Mouse (Mus musculus) bone marrow macrophage, adult 2 months (primary cell): ENCODE results near the gene Ugt2a1.

Experiments
- CTCF ChIP-seq: IDR thresholded peaks from 2 replicates; pipeline ENCODE4 v1.5.1; 2012; ENCODE audit warnings: low read depth, mild to moderate bottlenecking, low read length, moderate library complexity
- POLR2A ChIP-seq: IDR thresholded peaks from 2 replicates; pipeline ENCODE4 v1.6.1; 2012; ENCODE audit warnings: mild to moderate bottlenecking, low read depth, low read length, borderline replicate concordance

GRCm38 (mm10) chr5:87436264-87436663, 54.4 kb downstream of the Ugt2a1 start:
- TF ChIP-seq CTCF (no peak), POLR2A (no peak)
